Mouse (Mus musculus) granulocyte monocyte progenitor cell, adult 5-6 weeks (primary cell): ENCODE data around the gene Zscan22. TPM values are rescaled to one million over a fixed set of nuclear protein-coding genes. Genes with fewer than 3 reads are reported as not detected.
"Not testable (repeated sequence)": the region's sequence is repeated elsewhere in the genome, so short reads cannot be mapped to it uniquely, and the experiment has no call there.

Experiments
- ATAC-seq: replicated peaks from 2 replicates; pipeline ENCODE4 v1.8.0; 2016; ENCODE audit warnings: mild to moderate bottlenecking, moderate TSS enrichment, inconsistent platforms; ENCODE audit not compliant: poor library complexity, severe bottlenecking
- total RNA-seq, 2 experiments: library from RNA; stranded (forward) in 1 of 2; stranded (reverse) in 1 of 2; fragments of 200-712, 200-1000 nt in 1 of 2; fragments of >200 nt in 1 of 2; fragmentation: Nextera tagmentation in 1 of 2; gene quantifications; 2 replicates each; pipeline ENCODE4 v1.2.3; 2014 to 2017

Gene Zscan22
- 26.6 and 32.4 TPM in 2 replicates for total RNA-seq (2014; fragmentation: Nextera tagmentation)
- 4.8 and 8.1 TPM in 2 replicates for total RNA-seq (2017)

DNA sequence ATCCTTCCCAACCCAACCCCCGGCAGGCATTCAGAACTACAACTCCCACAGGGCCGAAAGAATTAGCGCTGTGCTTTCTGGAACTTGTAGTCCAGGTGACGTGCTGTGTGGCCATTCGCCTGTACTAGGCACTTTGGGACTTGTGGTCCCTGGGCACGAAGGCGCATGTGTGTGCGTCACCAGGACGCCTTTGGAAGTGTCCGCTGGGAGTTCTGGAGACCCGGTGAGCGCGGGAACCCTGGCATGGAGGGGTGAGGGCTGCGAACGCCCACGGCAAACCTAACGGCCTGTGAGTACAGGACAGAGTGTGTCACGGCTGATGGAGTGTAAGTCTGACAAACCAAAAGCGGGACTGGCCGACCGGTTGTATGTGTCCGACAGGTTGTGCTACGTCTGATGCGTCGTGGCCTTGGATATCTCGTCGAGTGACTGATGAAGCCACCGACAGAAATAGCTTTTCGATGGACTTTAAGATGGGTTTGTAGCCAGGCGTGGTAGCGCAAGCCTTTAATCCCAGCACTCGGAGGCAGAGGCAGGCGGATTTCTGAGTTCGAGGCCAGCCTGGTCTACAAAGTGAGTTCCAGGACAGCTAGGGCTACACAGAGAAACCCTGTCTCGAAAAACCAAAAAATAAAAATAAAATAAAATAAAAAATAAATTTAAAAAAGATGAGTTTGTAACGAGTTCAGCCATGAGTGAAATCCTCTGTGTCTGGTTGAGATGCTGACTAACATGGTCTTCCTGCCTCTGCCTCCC, at the start of gene Zscan22:
TSS of gene Zscan22 (plus strand) at position 161 of the 756 bp plus-strand sequence.
- ATAC-seq, result peak; percentile 100

DNA sequence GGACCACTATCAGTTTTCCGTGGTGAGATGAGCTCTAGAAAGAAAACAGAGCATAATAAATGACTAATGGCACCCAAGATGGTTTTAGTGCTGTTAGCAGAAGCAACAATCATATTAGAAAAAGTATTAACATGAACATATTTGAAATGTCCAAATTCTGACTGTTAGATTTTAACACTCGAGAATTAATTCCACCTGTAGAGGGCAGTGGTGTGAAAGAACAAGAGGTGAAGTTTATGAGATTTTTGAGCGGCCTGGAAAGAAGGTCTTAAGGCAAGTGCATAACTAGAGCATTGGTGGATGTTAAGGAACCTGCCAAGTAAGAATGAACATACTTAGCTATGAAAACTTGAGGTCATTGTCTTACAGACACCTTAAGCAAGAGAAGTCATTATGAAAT, 23.3 kb upstream of the Zscan22 start:
- ATAC-seq, result peak; percentile 74

DNA sequence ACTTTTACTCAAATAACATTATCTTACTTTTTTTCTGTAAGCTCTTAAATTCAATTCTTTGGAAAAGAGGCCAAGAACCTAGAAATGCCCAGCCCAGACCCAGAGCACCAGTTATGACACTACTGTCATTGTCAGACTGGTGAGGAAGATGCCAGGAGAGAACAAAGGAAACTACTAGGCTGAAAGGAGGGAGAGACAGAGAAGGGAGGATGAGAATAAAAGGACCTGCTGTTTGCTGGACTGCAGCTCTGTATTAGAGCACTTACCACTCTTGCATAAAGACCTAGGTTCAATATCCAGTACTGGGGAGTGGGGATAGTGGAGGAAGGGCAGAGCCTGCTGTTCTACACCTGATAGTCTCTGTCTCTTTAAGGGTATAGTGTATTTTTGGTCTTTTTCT, 17.6 kb upstream of the Zscan22 start:
- ATAC-seq, result no peak

DNA sequence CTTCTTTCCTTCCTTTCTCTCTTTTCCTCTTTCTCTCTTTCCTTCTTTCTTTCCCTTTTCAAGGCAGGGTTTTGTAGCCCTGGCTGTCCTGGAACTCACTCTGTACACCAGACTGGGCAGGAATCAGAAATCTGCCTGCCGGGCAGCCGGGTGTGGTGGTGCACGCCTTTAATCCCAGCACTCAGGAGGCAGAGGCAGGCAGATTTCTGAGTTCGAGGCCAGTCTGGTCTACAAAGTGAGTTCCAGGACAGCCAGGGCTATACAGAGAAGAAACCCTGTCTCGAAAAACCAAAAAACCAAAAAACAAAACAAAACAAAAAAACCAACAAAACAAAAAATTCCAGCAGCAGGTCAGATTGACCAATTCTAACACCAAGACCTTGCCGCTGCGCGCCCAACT, 17.1 kb upstream of the Zscan22 start:
- not testable (repeated sequence) for ATAC-seq

DNA sequence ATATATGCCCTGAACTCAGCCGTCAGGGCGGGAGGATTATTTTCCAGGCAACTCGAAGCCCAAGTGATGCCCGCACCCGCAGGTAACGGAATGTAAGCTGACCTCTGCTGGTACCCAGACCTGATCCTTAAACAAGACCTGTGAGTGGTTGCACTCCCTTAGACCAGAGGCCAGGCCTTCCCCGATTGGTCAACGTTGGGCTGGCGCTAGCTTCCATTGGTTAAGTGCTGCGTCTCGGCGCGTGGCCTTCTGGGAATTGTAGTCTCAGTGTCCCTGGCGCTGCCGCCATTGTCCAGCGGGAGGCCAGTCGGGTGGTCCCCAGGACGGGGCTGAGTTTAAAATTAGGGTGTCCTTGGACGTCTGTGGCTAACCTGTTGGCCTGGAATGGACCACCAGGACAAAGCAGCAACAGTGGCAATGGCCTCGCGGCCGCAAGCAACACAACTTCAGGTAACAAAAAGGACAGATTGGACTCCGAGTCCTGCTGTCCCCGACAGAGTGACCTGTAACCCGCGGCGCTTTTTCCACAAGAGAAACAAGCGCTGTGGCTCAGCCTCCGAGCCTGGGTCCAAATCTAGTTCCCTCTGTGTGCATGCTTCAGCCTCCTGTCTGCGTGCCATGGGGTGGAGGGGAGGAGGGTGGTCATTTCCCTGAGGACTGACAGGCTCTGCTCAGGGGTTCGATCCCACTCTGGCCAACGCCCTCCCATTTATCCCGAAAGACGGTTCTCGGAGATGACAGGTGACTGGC, 16.5 kb upstream of the Zscan22 start, which contains the start of gene Zfp128:
TSS of gene Zfp128 (plus strand) at position 267 of the 750 bp plus-strand sequence.
- peak; percentile 99 for ATAC-seq

DNA sequence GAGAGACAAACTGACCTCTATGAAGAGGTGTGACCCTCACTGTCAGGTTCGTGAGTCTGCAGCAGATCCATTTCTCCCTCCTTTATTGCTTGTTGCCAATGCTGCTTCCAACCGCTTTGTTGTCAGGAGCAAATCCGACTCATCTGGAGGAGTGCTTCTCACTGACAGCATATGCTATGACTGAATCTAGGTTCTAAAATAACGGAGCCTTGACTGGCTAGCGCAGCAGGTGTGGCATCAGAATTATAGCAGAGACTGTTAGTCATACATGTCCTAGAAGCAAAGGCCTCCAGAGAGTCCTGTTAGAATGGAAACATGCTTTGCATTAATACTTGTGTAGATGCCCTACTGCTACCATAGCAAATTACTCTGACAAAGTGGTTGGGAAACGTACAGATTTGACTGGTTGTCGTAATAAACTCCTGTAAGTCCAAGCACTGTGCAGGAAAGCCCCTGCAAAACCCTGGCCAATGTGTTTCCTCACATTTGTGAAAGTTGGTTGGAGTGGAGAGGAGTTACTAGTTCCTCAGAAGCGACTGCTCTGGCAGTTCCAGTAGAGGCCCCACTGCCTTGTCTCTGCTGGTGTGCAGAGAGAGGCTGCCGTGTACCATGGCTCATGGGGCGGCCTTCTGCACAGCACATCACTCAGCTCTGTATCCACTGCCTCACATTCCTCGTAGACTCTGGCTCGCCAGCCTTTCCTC, 10.9 kb upstream of the Zscan22 start:
- peak; percentile 67 for ATAC-seq

DNA sequence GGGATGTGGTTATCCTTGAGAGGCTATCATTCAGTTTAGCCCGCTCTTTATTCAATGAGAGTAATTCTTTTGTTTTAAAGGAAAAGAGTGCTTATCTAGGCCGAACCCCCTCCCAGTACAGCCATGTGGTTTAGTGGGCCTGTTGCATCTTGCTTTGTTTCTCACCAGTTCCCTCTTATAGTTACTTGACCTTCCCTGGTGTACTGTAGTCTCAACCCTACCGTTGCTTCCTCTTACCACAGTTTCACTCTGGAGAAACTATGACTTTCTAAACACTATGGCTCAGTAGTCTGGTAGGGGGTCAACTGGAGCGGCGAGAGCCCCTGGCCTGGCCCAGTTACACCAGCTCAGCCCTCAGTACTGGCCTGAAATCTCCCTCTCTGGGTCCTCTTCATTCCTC, 10.0 kb upstream of the Zscan22 start:
- ATAC-seq, result peak; percentile 88

DNA sequence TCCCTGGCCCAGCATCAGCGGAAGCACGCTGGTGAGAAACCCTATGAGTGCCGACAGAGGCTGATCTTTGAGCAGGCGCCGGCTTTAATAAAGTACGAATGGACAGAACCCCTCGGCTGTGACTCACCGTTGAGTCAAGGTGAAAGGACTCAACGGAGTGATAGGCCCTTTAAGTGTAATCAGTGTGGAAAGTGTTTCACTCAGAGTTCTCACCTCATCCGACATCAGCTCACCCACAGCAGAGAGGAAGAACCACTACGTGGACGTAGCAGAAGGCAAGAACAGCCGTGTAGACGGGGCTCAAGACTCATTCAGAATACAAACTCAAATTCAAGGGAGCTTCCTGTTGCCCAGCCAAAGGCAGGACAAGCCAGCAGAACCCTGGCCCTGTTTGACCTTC, 6.7 kb upstream of the Zscan22 start:
- no peak for ATAC-seq

DNA sequence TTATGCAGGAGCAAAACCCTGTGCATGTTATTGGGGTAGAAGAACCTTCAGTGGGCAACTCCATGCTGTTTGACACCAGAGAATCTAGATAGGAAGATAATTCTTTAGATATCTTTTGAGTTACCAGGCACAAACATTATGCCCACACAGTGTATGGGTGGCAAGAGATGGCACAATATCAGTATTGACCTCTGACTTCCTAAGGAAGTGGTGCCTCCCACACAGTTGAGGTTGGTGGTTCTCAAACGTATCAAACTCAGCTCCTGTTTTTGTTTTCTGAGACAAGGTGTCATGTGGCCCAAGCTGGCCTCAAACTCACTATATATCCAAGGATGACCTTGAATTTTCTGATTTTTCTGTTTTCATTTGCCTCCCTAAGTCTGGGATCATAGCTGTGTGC, 6.3 kb upstream of the Zscan22 start:
- 0 out of 2 replicates have a peak, but pooled peaks have one; percentile 20 for ATAC-seq

DNA sequence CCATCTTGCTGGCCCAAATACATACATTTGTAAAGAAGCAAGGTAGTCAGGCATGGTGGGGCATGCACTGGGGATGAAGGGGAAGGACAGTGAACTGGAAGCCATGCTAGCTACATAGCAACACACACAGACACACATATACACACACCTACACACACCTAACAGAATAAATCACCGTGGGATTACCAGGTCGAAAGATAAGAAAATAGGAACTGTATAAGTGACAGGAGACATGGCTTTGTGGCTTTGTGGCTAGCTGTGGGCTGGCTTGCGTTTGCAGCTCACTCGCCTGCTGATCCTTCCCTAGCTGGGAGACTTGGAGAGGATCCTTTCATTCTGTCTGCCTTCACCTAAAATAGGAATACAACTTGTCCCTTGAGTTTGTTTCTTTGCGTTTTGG, 3.9 kb downstream of the Zscan22 start:
- no peak for ATAC-seq

DNA sequence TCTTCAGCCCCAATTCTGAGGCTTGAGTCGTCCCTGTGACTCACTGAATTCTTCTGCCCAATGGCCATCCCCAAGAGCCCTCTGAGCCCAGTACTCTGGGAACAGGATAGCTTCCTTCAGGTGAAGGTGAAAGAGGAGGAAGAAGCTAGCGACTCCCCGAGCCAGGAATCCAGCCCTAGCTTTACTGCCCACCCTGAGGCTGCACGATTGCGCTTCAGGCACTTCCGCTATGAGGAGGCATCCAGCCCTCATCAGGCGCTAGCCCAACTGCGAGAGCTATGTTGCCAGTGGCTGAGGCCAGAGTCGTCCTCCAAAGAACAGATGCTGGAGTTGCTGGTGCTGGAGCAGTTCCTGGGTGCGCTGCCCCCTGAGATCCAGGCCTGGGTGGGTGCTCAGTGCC, 6.0 kb downstream of the Zscan22 start:
- peak; percentile 90 for ATAC-seq

DNA sequence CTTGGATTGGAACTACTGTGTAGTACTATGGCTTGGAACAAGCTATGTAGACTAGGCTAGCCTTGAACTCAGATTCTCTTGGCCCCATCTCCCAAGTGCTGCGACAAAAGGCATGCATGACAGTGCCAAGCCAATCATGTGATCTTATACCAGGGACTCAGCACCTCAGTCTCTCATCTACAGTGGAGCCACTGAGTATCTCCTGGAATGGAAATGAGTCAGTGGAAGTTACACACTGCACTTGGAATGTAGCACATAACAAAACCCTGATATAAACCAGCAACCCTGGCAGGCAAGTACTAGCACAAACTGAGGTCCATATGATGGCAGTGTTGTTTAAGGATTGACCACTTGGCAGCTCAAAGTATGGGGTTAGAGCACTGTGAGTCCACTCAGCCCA, 7.5 kb downstream of the Zscan22 start:
- ATAC-seq, result no peak

DNA sequence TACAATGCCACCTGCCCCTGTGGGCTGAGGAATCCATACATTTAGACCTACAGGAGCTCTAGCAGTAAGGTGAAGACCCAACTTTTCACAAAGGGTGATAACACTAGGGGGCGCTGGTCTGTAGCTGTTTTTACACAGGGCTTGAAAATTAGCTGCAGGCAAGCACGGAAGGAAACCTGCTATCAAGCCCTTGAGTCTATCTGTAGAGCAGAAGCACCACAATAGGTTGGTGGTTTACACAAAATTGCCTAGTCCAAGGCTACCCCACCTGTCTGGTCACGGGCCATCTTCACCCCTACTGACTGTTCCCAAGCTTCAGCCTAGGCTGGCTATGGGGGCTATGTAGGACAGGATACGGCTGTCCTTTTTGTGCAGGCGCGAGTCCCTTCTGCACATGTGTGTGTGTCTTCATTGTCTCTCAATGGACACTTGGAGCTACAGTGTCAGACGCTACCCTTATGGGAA, 11.9 kb downstream of the Zscan22 start:
- ATAC-seq, result peak; percentile 69

DNA sequence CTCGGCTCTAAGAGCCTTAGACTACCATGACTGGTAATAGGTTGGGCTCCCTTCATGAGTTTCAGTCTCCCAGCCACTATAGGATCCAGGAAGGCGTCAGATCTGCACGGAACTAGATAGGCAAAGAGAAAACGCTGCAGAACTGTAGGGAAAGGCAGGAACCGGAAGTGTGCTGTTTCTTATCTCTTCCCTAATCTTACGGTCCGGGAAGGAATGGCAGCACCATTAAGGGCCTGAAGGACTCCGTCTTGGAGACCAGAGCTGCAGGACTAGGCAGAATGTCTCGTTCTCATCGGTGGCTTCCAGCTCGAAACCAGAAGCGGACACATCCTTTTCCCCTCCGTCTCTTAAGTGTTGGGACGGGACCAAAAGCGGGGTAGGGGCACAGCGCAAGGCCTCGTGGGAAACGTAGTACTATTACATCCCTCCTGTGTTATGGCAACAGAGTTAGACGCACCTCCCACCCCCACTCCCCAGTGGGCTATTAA, 12.6 kb downstream of the Zscan22 start:
- peak; percentile 75 for ATAC-seq

DNA sequence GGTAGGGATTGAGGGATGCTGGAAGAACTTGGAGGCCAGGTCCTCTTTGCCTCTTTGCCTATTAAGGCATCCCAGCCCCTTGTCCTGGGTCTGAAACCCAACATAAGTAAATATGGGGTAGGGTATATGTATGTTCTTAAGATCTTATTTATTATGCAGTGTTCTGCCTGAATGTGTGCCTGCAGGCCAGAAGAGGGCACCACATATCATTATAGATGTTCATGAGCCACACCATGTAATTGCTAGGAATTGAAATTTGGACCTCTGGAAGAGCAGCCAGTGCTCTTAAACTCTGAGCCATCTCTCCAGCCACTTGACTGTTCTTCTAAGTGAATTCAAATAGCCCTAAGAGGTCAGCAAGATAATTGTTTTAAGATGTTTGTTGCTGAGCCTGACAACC, 15.9 kb downstream of the Zscan22 start:
- ATAC-seq, result no peak

DNA sequence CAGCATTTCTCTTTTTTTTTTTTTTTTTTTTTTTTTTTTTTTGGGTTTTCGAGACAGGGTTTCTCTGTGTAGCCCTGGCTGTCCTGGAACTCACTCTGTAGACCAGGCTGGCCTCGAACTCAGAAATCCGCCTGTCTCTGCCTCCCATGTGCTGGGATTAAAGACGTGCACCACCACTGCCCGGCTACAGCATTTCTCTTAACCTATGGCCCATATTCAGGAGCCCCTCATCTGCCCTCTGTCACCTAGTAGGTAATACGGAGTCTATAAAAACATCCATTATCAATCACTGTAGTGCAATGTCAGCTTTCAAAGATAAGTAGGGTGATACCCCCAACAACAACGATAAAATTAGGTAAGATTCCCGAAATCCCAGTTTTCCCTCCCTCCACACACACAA, 22.9 kb downstream of the Zscan22 start:
- not testable (repeated sequence) for ATAC-seq

DNA sequence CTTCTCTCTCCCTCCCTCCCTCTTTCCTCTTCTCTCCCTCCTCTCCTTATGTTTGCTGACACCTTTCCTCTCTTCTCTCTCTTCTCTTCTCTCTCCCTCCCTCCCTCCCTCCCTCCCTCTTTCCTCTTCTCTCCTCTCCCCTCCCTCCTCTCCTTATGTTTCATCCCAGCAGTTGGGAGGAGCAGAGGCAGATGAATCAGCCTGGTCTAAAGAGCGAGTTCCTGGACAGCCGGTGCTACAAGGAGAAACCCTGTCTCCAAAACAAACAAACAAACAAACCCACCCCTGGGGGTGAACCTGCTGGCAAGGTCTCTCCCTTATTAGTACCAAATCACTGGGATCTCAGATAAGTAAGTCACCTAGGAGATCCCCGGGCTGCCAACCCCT, 23.7 kb downstream of the Zscan22 start:
- no peak for ATAC-seq

DNA sequence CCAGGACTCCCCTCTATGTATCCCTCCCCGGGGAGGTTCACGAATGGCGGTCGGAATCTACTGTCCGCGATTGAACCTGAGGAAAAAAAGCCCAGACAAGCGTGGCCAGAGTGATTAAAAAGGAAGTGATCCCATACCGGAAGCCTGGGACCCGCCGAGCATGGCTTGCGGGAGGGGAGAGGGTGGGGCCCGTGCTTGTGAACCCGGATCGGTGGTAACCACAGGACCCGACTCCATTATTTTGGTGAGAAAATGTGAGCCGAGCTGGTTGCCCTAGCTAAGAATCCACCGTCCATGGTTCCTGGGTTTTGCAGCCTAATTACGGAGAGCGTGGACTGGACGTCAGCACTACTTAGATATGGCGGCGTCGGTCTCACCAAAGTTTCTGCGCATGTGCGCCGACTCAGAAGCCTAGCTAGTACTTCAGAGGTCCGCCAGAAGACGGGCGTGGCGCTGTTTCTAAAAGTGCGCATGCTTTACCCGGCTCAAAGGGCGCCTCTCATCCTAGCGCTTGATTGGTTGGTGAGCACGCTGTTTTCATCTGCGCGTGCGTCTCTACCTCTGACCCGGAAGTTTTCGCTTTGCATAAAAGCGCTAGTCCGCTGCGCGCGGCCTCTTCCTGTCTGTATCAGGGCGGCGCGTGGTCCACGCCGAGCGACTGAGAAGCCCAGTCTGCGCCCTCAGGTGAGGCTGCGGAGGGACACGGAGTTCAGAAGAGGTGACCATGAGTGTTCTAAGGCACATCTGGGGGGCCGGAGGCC, 24.3 kb downstream of the Zscan22 start, which contains the start of gene Rps5:
TSS of gene Rps5 (plus strand) at position 586 of the 761 bp plus-strand sequence.
- ATAC-seq, result peak; percentile 93

DNA sequence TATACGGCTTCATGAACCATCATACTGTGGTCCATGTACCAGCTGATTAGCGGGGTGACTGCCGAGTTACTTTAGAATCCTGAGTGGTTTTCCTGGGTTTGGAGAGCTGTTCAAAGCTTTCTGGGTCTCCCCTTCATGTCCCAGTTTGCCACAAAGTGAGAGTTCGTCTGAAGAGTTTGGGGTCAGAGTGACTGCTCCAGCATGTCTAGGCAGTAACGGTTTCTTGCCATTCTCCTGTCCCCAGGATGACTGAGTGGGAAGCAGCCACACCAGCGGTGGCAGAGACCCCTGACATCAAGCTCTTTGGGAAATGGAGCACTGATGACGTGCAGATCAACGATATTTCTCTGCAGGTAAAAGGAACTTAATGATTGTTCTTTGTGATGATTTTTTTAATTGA, 25.1 kb downstream of the Zscan22 start:
- no peak for ATAC-seq

DNA sequence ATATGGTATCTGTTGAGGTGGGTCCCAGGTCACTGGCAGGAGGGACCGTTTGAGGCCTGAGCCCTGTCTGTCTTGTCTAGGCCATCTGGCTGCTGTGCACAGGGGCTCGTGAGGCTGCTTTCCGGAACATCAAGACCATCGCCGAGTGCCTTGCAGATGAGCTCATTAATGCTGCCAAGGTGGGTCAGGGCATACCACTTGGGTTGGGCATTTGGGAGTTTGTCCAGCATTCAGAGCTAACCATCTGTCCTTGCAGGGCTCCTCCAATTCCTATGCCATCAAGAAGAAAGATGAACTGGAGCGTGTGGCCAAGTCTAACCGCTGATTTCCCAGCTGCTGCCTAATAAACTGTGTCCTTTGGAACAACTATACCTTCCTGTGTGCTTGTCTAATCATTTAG, 28.7 kb downstream of the Zscan22 start:
- ATAC-seq, result no peak
